Mouse (Mus musculus) layer of hippocampus, adult 11-12 months (tissue): Measurements from ENCODE around the gene Afm.

ENCODE experiments used
- DNase-seq: peaks from one replicate; pipeline ENCODE4 v3.0.0; 2022; ENCODE audit warnings: low spot score

Gene Afm

GRCm38 (mm10) chr5:90518356-90519100 lies at the start of gene Afm:
Gene Afm (plus strand): TSS chr5:90518932.
- DNase-seq = no peak

DNA sequence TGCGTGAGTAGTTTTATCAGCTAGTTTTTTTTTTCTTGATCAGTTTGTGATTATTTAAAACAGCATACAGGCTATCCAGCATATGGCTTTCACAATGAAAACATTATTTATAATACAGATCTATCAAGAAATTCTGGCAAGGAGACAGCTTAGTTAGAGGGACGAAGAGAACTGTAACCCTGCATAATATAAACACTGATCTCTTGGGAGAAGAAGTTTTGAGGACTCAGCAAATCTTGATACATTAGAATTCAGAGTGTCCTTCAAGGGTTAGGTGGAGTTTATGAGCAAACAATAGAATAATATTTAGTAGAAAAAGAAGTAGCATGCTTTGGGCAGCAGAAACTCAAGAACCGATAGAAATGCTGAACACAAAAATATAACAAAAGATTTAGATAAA lies 47.9 kb upstream of the Afm start:
- DNase-seq = no peak

GRCm38 (mm10) chr5:90473902-90474301 lies 44.8 kb upstream of the Afm start:
- DNase-seq = no peak

DNA sequence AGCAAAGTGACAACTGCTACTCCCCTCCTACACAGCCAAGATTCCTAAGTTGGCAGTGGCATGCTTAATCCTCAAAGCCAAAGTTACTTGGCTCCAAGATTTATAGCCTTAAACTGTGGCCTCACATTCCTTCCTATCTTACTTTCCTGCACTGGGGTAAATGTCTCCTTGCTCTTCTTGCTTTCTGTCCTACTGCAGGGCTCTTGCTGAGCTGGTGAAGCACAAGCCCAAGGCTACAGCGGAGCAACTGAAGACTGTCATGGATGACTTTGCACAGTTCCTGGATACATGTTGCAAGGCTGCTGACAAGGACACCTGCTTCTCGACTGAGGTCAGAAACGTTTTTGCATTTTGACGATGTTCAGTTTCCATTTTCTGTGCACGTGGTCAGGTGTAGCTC lies 44.4 kb upstream of the Afm start:
- no peak for DNase-seq

DNA sequence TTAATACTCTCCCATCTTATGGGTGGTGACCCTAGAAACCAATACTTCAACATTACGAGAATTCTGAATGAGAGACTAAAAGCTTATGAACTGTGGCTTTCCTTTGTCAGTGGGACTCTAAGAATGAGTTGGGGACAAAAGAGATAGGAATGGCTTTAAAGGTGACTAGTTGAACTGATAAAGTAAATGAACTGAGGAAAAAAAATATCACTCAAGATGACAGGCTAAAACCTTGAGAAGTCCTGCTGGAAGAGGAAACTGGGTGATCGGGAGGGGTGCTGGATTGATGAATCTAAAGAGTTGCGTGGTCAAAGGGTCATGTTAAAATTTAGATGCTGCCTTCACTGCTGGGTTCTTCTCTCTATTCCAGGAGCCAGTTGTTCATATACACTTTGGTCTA lies 42.0 kb upstream of the Afm start:
- DNase-seq = no peak

DNA sequence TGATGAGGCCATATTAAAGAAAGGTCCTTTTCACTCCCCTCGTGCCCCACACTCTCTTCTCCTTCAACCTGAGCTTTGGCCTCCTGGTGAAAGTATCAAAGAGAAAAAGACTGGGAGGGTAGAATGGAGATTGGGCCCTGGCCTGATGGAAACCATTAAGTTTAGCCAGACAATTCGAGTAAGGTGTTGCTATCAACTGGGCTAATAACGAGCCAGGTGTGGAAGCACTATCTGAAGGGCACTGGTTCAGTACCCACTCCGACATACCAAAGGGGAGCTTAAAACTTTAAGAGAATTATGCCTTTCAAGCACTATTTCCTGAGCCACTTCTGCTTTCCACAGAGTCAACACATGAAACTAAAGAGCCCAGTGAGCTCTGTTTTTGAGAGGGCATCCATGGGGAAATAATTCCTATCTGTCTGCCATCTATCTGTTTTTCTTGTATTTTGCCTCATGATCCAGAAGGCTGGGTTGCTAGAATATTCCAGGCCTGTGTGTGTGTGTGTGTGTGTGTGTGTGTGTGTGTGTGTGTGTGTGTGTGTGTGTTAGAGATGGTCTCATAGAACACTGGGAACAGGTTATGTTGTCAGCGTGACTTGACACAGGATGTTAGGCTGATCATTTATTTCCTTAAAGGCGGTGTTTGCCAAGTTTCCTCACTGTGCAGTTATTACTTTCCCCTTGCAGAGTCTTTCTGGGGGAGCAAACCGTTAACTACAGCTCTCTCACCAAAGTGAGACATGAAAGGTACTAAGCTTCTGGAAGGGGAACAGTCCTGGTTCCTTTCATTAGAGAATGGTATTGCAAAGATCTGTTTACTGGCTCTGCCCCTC lies 41.2 kb upstream of the Afm start:
- DNase-seq = no peak

- no peak for DNase-seq
Measured at GRCm38 (mm10) chr5:90478886-90479285, 39.8 kb upstream of the Afm start.

DNA sequence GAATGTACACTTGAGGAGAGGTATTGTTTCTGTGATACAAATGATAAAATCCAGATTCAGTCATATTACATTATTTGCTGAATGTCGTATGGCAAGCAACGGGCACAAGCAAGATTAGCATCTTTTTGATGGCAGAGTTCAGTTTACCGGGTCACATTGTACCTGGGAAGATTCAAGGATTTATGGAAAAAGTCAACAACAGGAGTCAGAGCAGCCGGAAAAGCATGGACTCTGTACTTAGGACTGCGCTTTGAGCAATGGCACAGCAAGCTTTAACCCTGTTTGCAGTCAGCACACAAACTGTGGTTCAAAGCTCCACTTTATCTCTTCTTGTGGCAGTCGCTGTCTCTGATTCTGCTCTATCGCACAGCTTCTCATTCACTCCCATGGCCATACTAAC lies 33.1 kb upstream of the Afm start:
- no peak for DNase-seq

- no peak for DNase-seq
Measured at GRCm38 (mm10) chr5:90488323-90488722, 30.4 kb upstream of the Afm start.

DNA sequence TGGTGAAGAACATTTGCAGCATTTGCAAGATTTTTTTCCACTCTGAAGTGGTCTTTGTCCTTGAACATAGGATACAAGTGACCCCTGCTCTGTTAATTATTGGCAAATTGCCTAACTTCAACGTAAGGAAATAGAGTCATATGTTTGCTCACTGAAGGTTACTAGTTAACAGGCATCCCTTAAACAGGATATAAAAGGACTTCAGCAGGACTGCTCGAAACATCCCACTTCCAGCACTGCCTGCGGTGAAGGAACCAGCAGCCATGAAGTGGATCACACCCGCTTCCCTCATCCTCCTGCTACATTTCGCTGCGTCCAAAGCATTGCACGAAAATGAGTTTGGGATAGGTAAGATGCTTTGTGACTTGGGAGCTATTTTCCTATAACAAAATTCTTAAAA lies 28.2 kb upstream of the Afm start, which contains the start of gene Afp:
Gene Afp, plus strand, starts transcription at position 220 of the 400 bp plus-strand sequence.
- no peak for DNase-seq

- DNase-seq = no peak
Measured at GRCm38 (mm10) chr5:90492440-90492839, 26.3 kb upstream of the Afm start.

DNA sequence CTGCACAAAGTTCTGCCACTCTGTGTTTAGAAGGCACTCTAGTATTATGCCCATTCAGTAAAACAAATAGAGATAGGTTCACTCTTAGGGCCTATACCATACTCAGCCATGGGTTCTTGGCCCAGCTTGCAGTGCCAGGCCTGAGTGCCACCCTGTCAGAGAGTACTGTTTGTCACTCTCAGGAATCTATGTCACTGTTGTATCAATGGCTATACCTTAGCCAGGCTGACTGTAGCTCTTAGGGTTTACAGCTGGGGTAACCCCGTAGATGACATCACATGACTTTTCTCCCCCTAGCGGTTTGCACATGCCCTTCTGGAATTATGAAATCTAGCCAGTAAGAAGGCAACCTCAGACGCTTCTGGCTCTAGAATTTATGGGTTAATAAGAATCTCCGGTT lies 24.4 kb upstream of the Afm start:
- DNase-seq = no peak

DNA sequence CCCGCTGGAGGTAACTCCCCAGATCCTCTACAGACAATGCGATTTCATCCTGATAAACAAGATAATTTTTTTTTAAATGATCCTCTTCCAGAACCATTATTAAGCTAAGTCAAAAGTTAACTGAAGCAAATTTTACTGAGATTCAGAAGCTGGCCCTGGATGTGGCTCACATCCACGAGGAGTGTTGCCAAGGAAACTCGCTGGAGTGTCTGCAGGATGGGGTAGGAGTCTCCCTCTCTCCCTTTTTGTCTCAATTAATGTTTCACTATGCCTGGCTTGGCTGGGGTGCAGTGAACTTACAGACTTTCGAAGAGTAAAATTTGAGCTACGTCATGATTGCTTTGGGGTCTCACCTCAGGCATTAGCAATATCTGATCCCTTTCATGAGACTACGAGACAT lies 19.2 kb upstream of the Afm start:
- peak; percentile 6 for DNase-seq

GRCm38 (mm10) chr5:90500714-90501113 lies 18.0 kb upstream of the Afm start:
- DNase-seq = peak; percentile 80

DNA sequence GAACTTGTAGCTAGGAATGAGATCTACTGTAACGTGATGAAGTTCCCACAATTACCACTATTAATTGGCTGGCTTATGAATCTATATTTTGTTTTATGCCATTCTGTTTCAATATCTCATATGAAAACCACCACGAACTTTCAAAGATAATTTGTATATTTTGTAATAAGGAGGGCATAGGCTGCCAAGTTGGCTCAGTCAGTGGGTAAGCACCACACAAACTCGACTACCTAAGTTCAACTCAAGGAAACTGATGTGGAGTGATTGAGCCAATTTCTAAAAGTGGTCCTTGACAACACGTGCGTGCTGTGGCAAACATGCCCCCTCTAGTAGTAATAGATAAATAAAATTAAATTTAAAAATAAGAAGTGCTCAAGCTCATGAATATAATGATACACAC lies 17.0 kb upstream of the Afm start:
- DNase-seq = no peak

DNA sequence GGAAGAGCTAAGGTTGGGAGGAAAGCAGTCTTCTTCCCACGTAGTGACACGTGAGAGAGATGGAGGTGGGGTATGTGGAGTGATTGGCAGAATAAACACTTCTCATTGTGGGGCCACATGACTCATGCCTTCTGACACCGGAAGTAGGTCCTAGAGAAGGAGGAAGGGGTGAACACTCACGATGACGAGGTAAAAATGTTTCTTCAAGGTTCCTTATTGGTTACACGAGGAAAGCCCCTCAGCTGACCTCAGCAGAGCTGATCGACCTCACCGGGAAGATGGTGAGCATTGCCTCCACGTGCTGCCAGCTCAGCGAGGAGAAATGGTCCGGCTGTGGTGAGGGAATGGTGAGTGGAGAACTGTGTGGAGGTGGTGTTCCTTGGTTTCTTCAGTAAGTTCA lies 14.0 kb upstream of the Afm start:
- no peak for DNase-seq

DNA sequence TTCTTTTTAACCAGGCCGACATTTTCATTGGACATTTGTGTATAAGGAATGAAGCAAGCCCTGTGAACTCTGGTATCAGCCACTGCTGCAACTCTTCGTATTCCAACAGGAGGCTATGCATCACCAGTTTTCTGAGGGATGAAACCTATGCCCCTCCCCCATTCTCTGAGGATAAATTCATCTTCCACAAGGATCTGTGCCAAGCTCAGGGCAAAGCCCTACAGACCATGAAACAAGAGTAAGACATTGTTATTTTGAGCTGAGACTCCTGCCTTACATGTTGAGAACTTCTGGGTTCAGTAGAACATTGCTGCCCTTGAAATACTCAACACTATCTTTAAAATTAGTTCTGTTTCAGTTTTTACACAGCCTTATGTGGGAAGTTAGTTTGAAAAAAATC lies 12.2 kb upstream of the Afm start:
- no peak for DNase-seq

GRCm38 (mm10) chr5:90507411-90507949 lies 11.3 kb upstream of the Afm start:
- DNase-seq = no peak

DNA sequence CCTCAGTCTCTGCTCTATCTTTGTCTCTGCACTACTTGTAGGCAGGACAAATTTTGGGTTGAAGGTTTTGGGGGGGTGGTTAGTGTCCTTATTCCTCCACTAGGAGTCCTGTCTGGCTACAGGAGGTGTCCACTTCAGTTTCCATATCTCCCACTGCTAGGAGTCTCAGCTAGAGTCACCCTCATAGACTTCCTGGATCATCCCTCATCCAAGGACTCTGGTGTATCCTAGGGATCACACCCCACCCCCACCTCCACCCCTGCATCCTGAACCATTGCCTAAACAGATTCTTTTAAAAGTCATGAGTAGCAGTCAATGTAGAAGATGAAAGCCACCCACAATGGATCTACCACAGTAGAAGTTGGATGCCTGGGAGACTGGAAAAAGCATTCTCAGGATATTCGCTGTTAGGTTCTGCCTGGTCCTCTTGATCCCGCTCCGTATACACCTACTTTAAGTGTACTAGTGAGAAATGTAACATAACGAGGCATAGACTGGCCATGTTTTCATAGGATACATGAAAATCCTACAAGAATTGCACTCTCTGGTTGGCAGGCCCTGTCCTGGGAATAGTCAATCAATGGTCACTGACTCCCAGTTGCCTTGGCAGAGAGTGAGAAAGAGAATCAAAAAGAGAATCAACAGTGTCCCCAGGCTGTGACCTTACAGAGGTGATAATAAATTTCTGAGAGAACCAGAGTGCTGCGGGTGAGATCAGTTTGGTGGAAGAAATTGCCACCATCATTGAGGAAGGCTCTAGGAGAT lies 8.7 kb upstream of the Afm start:
- DNase-seq = no peak

DNA sequence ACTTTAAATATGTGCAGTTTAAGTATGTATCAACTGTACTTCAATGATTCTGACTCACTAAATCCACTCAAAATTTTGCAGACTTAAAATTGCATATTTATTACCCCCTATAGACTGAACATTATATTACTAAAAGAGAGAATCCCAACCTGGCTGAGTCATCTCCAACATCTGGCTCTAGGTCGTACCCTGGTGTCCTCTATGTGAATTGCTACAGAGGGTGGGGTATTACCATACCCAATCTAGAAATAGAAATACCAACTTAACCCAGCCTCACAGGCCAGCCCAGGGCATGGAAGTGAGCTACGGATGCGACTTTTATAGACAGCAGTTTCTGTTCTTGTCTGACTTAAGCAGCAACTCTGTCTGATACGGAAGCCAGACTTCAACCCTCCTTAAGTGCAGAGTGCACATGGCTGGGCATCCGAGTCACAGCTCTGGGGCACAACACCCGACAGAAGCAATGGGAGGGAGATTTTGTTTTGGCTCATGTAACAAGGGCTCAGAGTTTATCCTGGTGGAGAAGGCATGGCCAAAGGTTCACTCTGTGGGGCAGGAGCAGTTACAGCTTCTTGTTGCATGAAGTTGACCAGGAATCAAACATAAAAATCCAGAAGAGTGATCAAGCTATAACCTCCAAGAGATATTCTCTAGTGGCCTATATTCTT lies 6.3 kb upstream of the Afm start:
- peak; percentile 38 for DNase-seq

- no peak for DNase-seq
Measured at GRCm38 (mm10) chr5:90515561-90515960, 3.2 kb upstream of the Afm start.

DNA sequence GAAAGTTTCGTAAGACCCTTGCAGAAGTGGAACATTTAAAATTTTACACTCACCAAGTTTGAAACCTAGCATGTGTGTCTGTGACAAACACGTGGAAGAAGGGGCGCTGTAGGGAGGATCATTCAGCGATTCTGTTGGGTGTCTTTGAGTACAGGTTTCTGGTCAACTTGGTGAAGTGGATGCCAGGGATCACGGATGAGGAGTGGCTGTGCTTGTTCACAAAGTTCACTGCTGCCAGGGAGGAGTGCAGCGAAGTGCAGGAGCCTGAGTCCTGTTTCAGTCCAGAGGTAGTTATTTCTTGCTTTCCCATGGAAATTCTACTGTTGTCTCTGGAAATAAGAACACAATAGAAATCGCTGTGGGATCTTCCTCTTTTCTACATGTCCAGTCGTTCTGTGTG lies 32.5 kb downstream of the Afm start:
- no peak for DNase-seq
